Mouse (Mus musculus) cerebellum, postnatal 36 days (tissue): ENCODE data around the gene Cadm1.

Experiments used
- DNase-seq, 2 experiments: peaks; one replicate each; pipeline ENCODE4 v3.0.0; 2021 to 2022; ENCODE audit warnings: mixed read lengths in 2 of 2

Cadm1 gene

DNA sequence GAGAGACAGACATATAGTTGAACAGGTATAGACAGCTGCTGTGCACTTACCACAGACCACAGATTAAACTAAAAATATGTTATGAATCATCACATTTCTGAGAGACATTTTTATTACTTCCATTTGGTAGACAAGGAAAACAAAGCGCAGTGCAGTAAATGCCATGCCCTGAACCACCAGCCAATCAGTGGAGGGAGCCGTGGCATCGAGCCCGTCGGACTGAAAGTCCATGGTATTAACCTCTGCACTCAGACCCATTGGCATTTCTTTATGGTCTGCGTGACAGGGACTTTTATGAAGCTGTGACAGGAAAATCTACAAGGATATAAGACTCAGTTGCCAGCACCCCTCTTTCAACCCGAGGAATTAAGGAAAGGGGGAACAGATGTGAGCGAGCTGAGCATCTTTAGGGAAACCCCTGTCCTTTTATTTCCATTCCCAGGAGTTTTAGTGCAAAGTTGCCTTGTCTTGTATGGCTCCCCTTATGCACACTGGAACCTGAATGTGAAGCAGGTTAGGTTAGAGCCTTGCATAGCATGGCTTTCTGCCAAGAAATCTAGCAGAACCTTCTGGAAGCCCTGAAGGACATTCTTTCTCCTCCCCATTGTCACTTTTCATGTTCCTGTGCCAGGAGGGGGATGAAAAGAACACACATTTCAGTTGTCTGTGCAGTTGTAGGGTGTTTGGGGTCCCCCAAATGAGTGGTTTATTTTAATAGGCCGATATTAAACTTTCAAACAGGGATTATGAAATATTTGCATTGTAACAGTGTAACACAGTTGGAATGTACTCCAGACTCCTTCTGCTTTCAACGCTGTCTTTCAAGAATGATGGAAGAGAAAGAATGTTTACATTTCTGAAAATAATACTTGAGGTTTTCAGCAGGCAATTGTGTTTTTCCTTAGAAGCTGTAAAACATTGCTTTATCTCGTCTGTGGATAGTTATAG, 145.1 kb downstream of the Cadm1 start:
- peak; percentile 17 to 40 for DNase-seq

DNA sequence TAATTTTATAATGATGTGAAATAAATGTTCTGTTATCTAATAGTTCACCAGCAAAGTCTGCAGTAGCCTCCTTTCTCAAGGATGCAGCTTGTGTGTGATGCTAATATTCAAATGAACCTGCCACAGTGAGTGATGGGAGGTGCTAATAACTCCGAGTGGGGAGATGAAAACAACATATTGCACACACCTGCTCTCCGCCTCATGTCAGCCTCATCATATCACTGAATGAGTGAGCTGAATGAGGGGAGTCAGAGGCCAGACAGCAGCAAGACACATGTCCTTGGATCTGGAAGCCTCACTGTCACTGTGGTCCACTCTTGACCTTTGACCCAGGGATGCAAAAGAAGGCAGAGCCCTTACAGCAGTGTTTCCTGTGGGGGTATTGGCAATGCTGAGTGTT, 156.9 kb downstream of the Cadm1 start:
- DNase-seq = no peak

DNA sequence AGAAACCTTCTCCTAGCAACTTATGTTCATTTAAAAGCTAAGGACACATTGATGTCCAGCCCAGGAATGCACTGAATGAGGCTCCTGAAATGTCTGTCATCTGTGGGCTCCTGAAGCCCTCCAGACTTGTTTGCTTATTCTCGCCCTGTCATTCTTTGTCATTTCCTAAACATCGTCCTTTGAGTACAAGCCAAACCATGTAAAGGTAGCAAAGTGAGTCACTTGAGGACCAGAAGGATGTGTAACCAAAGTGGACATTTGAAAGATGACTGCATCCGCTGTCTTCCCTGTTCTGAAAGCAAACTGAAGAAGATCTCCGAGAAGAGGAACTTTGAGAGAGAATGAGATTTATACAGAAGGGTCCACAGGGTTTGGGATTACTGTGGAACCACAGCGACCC, 157.6 kb downstream of the Cadm1 start:
- no peak for DNase-seq

DNA sequence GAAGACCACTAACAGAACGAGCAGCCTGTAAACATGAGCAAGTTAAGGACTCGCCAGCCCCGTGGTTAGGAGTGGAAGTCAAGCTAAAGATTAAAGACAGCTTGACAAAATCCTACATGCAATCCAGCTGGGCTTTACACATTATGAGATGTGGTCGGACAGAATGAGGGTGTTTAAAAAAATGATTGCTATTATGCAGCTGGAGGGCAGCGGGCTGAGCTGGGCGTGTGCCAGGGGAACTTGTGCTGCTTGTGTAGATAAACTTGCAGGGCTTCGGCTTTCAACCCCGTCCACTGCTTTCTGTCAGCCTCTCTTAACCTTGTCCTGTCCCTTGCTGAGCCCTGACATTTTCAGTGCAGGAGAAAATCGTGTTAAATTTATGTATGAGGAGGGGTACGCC, 158.3 kb downstream of the Cadm1 start:
- no peak for DNase-seq

DNA sequence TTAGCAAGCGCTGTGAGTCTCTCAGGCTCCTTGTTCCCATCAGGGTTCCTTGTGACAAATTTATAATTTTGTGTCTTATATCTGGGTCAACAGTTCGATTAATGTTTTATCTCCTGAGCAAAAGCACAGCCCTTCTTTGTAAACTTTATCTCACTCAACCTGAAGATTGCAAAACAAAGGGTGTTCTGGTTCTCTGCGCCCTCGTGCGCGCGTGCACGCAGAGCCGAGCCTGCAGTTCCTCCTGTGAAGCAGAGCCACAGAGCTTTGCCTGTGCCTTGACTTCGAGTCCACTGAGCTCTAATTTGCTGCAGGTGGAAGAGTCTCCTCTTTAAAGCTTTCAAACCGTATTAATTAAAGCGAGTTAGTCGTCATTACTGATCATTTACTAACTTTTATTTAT, 162.9 kb downstream of the Cadm1 start:
- DNase-seq = no peak

DNA sequence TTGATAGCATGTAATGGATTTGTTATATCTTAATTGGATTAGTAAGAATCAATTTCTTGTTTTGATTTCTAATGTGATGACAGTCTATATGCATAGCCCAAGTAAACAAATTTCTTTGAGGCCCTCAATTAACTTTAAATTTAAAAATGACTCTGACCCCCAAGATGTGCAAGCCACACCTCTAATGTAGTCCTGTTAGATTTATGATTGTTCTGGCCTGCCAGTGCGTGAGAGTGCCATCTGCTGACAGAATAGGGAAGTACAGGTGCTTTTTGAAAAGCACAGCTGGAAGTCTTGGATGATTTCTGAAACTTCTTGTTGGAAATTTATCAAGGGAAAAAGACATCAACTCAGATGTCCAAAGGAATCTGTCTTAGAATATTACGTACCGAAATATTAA, 169.1 kb downstream of the Cadm1 start:
- peak; percentile 64 to 82 for DNase-seq

DNA sequence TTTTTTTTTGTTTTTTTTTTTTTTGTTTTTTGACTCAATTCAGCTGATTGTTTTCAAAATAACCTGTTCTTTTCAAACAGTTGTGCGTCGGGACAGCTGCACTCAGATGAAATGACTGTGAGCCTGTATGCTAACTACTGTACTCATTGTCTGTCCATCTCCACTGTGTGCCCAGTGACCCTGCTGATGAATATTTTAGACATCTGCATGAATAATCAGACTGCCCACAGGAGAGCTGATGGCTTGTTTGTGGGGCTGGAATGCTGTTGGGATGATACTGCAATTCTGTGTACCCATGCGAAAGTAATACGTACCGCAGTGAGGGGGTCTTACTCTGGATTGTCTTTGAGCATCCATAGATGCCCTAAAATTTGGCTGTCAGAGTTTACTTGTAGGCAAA, 170.0 kb downstream of the Cadm1 start:
- no peak for DNase-seq

DNA sequence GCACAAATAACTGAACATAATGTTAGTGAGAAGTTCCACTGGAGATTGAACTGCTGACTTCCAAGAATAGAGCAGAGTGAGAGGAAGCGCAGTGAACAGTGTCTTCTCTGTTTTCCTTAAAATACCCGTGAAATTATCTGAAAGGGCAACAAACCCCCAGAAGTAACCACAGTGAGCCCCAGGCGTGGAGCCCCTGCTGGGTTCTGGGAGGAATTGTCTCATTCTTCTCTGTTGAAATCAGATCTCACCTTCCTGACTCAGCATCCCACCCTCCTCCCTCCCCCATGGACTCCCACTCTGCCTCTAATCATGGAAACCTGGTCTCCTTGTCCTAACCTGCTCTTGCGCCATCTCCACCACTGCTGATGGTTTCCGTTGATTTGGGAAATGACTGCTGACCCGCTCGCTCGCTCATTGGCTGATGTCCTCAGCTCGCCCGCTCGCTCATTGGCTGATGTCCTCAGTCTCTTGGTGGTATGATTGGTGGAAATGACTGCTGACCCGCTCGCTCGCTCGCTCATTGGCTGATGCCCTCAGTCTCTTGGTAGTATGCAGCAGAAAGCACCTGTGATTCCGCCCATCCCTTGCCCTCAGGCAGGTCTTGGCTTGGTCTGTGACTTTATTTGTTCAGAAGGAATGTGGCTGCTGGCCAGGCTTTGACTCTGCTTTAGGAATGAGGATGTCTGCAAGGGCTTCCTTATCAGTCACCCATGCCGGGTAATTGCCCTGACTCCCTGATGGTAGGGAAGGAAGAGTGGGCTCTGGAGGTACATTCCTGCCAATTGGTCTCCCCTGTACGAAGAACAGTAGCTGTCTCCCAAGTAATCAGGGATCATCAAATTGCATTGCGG, 173.3 kb downstream of the Cadm1 start:
- no peak for DNase-seq

DNA sequence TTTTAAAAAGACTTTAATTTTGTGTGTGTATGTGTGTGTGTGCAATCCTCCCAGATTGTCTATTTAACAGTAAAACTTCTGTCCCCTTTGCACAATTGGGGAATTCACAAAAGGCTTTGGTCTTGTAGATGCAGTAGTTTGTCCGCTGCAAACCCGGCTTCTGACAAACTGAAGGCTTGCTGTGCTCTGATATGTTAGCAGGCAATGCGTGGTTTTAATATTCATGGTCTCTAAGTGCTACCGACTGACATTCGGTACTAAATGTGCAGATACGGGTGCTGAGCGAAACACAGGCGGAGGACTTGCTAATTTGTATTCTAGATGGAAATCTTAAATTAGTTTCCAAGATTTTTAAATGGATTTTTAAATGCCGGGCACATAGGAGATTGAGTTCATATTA, 176.4 kb downstream of the Cadm1 start:
- DNase-seq = no peak

DNA sequence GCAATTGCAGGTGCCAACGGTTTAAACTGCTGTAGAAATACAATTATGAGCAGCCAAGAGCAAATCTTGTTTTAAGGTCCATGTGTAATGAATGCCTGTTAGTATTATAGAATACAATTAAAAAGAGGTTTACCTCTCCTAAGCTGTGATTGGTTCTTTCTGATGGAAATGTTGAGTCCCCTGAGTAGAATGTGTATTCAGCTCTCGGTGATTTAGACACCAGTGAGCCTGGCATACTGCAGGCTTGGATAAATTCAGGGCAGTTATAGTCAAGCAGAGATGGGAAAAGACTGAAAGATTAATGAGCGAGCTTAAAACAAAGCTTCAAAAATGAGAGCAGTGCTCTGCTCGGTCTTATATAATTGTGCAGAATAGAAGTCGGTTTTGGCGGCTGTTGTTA, 177.4 kb downstream of the Cadm1 start:
- no peak for DNase-seq

DNA sequence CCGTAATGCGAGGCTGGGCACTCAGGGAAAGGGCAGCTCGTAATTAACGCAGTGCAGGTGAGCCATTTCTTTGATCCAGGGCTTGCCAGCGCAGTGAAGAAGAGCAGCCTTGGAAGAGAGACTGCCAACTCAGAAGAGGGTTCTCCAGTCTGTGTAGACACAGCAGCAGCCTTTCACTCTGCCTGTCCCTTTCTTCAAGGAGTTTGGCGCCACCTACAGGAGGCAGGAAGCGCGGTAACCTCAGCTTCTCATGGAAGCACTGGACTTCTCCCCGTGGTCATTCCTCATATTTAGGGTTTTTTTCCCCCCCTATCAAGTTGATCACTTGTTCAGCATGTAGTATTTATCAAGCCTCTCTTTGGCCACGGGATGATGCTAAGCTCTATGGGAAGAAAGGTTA, 178.3 kb downstream of the Cadm1 start:
- DNase-seq = peak; percentile 75 to 81

DNA sequence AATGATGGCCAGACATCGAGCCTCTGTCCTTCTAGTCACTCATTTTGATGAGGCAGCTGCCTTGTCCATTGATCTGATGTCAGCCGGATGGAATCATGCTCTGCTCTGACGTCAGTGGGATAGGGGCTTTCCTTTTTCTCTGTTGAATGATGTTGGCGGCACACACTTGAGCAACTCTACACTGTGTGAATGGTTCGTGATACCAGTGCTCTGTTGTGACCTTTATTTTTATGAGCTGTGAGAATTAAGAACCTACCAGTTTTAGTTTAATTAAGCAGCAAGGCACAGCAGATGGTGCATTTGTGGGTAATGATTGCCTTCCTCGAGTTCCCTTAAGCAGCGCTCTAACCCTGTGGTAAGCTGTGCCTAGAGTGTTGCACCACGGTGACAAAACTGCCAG, 181.0 kb downstream of the Cadm1 start:
- no peak for DNase-seq

DNA sequence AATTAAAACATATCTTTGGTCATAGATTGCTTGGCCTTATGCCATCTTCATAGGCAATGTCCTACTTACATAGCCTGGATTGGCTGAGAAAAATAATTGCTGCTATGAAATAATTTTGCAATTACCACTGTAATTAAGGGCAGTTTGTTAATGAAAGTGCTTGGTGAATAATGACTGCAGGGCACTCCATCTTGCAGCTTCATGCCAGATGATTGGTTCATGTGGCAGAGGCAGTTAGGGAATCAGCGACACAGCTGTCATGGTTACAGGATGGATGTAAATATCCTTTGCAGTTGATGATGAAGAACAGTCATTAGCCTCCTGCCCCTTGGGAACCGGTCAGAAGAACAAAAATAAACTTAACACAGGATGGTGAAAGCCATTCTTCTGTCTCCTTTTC, 184.6 kb downstream of the Cadm1 start:
- DNase-seq = no peak

DNA sequence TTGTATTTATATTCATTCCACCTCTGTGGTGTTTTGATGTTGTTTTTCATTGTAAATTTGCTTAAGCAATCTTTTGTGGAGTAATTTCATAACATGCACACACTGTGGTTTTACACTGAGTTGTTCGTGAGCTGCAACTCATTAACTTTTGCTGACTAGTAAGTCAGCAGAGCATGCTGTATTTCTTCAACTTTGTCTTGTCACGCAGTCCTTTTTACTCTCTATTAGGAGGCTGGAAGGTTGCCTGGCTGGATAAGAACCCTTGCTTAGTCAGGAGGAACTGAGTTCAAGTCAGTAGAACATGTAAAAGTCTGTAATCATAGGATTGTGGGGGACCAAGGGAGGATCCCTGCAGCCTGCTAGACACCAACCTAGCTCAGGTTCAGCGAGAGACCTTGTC, 185.4 kb downstream of the Cadm1 start:
- no peak for DNase-seq

DNA sequence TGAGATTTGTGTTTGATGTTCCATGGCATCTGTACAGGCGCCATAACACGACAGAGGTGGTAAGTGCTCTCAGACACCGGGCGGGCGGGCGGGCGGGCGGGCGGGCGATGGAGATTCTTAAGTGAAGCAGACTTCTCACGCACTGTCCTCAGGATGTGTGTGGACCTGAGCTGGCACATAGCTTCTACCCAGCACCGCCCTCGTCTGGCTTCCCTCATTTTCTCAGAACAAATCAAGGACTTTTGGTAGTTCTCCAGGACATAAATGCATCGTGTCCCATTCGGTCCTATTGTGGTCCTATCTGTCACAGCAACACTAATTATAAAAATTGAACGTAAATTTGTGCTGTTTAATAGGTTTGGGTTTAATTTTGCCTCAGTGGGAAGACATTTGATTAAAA, 186.9 kb downstream of the Cadm1 start:
- no peak for DNase-seq

DNA sequence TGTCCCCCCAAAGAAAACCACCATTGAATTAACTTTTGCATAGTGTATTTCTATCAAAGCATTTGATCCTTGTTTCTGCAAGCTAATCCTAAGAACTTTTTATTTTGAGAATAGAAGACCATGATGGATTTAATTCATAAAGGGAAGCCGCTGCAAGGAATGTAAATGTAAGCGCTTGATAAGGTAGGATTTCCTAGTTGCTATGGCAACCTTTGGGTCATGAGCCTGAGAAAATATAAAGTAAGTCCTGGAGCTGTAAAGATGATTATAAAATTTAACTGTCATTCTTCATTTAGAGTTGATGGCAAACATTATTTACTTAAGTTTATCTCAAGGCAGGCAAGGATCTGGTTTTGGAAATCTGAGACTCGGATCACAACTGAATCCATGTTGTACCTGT, 197.6 kb downstream of the Cadm1 start:
- DNase-seq = no peak

DNA sequence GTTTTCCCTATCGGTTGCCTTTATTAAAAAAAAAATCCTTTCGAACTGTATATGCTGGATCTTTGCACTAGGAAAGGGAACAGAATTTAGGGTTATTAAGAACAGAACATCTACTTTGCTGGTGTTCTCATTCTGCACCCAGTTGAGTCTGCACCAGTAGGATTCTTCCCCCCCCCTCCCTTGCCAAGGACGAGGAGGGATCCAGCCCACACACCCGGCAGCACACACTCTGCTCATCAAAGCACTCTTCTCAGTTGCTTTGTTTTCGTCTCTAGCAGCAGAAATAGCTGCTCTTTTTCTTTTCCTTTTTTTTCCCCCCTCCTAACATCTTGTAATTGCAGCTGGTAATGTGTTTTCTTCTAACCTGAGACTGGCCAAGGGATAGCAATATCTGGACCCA, 198.9 kb downstream of the Cadm1 start:
- DNase-seq = no peak

DNA sequence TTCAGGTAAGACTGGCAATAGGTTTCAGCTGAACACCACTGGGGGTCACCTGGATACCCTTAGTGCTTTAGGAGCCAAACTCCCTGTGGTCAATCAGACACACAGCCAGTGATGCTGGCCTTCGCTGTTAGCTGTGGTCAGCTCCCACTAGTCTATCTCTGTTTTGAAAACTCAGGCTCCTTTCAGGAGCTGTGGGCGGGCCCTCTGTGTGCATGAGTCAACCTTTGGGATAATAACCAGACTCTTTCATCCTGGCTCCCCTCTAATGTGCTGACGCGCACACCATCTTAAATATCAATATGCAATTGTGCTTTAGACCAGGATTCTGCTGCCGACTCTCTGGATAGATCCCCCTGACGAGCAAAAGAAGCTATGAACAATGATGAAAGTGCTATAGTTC, 200.3 kb downstream of the Cadm1 start:
- DNase-seq = no peak

DNA sequence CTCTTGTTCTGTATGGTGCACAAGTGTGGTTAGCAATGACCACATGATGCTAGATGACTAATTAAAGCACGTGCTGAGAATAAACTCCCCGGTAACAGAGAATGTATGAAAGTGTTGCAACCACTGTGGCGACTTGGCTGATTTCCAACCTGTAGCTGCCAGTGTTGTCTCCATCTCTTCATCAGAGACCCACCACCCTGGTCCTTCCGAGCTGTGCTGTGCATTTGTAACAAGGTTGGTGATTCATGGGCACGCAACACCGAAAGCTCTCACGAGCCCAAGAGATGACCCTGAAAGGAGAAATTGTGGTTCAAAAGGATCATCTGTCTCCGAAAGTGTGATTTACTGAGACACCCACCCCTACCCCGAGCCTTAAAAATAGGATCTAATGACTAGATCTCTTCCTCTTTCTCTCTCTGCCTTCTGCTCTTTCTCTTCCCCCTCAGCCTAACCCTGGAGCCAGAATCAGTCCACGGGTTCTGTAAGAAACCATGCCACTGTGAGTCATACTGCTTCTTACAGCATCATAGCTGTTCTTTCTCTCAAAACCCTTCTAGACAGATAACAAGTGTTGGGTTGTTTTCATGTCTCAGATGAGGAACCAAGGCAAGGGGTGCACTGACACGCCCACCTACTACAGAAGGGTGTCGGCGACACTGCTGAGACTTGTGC, 203.9 kb downstream of the Cadm1 start:
- no peak for DNase-seq

DNA sequence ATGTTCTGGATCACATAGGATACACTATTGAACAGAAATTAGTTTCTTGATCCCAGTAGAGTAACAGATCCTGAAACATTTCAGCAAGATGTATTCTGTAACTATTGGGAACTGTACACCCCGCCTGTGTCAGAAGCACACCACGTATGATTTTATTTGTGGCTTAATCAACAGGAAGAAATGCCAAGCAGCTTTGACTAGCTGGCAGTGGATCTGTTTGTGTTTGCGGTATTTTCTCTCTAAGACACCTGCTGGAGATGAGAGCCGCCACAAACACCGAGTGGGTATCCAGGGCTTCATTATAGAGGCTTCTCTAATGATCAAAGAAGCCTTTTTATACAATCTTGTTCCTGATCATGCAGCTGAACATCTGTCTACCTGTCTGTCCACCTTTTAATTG, 204.9 kb downstream of the Cadm1 start:
- DNase-seq = no peak

DNA sequence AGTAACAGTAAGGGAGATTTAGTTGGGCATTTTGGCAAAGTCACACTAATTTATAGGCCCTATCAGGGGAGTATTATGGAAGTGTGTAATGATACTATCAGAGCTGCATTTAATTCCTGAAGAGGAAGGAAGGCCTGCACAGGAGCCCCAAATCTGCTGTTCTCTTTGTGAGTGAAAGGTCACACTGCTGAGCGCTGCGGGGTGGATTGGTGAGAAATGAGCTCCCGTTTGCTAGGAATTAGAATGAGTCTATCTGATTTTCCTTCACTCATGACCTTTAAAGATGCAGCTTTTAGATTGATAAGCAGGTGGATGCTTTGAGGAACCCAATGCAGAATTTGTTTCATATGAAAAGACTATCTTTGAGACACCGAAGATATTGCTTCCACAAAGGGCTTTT, 208.8 kb downstream of the Cadm1 start:
- DNase-seq = no peak

DNA sequence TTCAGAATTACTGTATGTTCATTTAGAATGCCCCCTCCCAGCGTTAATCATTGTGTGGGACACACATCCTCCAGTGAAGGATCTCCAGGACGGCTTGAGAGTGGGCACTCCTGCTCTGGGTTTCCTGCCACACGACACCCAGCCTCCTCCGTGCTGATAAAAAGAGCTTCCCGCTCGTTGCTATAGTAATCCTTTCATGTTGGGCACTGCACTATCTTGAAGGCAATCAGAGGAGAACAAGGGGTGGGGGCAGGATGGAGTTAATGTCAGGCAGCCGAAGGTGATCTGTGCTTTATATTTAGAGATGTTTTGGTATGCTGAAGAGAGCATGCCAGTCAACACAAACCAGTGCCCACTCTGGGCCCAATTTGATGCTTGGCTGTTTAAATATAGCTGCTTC, 209.3 kb downstream of the Cadm1 start:
- no peak for DNase-seq

DNA sequence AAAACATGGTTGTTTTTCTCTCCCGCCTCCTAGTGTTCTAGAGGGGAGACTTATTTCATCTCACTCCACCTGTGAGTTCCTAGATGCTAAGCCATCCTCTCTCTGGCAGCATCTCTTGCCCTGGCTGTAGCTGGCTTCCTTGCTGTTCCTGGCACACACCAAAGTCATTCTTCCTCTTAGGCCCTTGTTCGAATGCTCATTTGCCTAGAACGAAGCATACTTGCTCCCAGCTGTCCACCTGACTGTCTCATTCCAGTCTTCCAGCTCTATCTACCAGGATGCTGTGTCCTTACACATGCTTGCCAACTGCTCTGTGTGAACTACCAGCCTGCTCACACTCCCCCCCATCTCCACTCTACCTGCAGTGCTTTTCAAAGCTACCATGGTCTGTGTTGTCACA, 211.8 kb downstream of the Cadm1 start:
- peak; percentile 66 to 69 for DNase-seq

DNA sequence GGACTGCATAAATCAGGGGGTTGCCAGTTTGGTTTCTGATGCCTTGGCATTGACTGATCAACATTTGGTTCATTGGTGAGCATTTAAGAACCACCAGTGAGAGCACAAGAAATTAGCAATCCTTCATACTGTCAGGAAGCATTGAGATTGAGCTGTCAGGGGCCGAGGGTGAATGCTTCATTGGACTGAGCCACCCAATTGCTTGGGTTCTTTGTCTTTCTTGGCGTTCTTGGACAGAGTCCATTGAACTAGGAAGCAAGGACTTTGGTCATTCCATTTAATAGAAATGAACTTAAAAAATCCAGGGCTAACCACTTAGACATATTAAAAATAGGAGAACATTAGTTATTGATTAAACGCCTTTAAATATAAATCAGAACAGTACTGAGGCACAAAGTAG, 214.9 kb downstream of the Cadm1 start:
- no peak for DNase-seq
